Mouse (Mus musculus): ENCODE data around the gene Scaper.

GRCm38 (mm10) chr9:55911481-55911880, 26.4 kb downstream of the Scaper start:
- no peak for TF ChIP-seq POLR2A (IDR thresholded peaks at IDR 0.05; ENCODE audit: control insufficient read depth, extremely low read depth, insufficient read depth, low read length, poor library complexity)
- no peak for TF ChIP-seq CTCF (IDR thresholded peaks at IDR 0.05; ENCODE audit: borderline replicate concordance, control insufficient read depth, extremely low read depth, insufficient read depth, low read length, poor library complexity)

Measured in thymus, adult 2 months (tissue).